ENCODE assay signal across 8 mouse cellular contexts in the genomic region with DNA sequence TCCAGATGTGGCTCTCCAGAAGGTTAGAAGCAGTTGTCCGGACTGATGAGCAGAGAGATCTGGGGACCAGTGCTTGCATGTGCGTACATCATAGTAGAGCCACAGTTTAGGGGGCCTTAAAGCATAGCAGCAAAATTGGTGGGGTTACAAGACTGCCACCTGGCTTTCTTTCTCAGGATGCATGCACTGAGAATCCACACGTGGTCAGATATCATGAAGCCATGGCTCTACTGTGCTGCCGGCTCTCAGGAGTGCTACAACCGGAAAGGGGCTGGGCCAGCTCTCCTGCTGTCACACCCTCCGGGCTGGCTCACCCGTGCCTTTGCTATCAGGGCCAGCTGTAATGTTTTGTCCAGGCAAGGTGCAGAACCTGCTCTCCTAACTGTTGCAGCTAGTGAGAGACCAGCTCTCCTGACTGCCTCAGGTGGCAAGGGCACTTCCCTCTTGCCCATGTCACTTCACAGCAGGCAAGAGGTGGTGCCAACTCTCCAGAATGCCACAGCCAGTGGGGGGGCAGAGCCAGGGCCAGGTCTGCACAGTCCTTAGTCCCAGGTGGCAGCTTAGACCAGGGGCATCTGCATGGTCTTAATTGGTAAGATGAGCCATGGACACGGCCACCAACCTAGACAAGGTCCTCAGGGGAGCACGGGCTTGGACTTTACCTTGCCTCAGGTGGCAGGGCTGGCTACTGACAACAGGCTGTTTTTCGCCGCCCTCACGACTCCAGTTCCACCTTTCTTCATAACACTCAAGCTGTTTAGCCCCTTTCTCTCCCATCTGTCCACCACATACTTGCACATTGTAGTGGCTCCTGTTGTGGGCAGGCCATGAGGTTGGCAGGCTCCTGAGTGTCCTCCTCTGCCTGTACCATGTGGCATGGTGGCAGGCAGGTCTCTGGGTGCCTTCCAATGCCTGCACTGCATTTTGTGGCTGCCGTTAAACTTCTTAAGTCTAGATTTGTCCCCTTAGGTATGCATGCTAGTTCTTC. TPM values are rescaled to one million over a fixed set of nuclear protein-coding genes. Genes with fewer than 3 reads are reported as not detected.
DNase-seq lines count a peak whose midpoint lies in the region; ATAC-seq and TF ChIP-seq lines count a peak whose summit lies in the region.

No protein-coding gene starts in this region.

- no peak overlapping the region for H3K27ac ChIP-seq in heart, embryonic 11.5 days (ENCODE audit: low read depth, low read length)
- H3K27ac ChIP-seq in embryonic facial prominence, embryonic 14.5 days (replicated peaks; ENCODE audit: low read depth, low read length), result no peak overlapping the region

- no peaks in the 10 kb centered on the region for H3K36me3 ChIP-seq in heart, embryonic 11.5 days (ENCODE audit: control insufficient read depth, insufficient read depth, low read length)
- H3K36me3 ChIP-seq in E14TG2a.4 (ENCODE audit: insufficient read depth, low read length), result no peaks in the 10 kb centered on the region
- H3K36me3 ChIP-seq in embryonic facial prominence, embryonic 14.5 days (ENCODE audit: control insufficient read depth, insufficient read depth, low read length), result no peaks in the 10 kb centered on the region

- H3K4me1 ChIP-seq in heart, embryonic 11.5 days (ENCODE audit: control insufficient read depth, insufficient read depth, low read length), result no peaks in the 10 kb centered on the region
- peaks cover 37% of the 10 kb centered on the region for H3K4me1 ChIP-seq in E14TG2a.4 (replicated peaks; ENCODE audit: low read depth, low read length)
- no peaks in the 10 kb centered on the region for H3K4me1 ChIP-seq in embryonic facial prominence, embryonic 14.5 days (ENCODE audit: control insufficient read depth, insufficient read depth, low read length)

- H3K27me3 ChIP-seq in heart, embryonic 11.5 days (ENCODE audit: control insufficient read depth, insufficient read depth, low read length), result no peaks in the 10 kb centered on the region
- peaks cover 10% of the 10 kb centered on the region for H3K27me3 ChIP-seq in E14TG2a.4 (ENCODE audit: insufficient read depth, low read length)
- no peaks in the 10 kb centered on the region for H3K27me3 ChIP-seq in embryonic facial prominence, embryonic 14.5 days (replicated peaks; ENCODE audit: control insufficient read depth, insufficient read depth, low read length)

- H3K9me3 ChIP-seq in heart, embryonic 11.5 days (replicated peaks; ENCODE audit: control insufficient read depth, low read length), result 0 out of 2 replicates have a peak, but pooled peaks cover 5% of the 10 kb centered on the region
- H3K9me3 ChIP-seq in E14TG2a.4 (ENCODE audit: low read length), result peaks cover 10% of the 10 kb centered on the region
- 0 out of 2 replicates have a peak, but pooled peaks cover 8% of the 10 kb centered on the region for H3K9me3 ChIP-seq in embryonic facial prominence, embryonic 14.5 days (ENCODE audit: control insufficient read depth, low read length)

- H3K4me3 ChIP-seq in heart, embryonic 11.5 days (ENCODE audit: low read depth, low read length), result no peak overlapping the region
- H3K4me3 ChIP-seq in E14TG2a.4 (replicated peaks; ENCODE audit: low read length), result peak overlapping the region; percentile 32
- H3K4me3 ChIP-seq in embryonic facial prominence, embryonic 14.5 days (ENCODE audit: low read depth, low read length), result no peak overlapping the region

- no peak for DNase-seq in heart, postnatal 36 days
- DNase-seq in embryonic facial prominence, embryonic 14.5 days (ENCODE audit: low spot score), result peak; percentile 46
- peak; percentile 21 to 44 for DNase-seq in kidney, postnatal 4 days
- DNase-seq in right cerebral cortex, adult 2 months (ENCODE audit: low spot score in 2 of 2), result no peak
- DNase-seq in right cerebral cortex, adult 18-20 months, result no peak

- no peak overlapping the region for H3K9ac ChIP-seq in heart, embryonic 11.5 days (ENCODE audit: low read depth, low read length)
- no peak overlapping the region for H3K9ac ChIP-seq in embryonic facial prominence, embryonic 14.5 days (ENCODE audit: low read depth, low read length)

- ATAC-seq in heart, embryonic 11.5 days (replicated peaks; ENCODE audit: insufficient number of reproducible peaks, low FRiP score, low TSS enrichment), result peak; percentile 66; the same call in 1 of the 2 replicates
- peak; percentile 71 for ATAC-seq in embryonic facial prominence, embryonic 14.5 days (ENCODE audit: low read depth)
- 0 out of 2 replicates have a peak, but pooled peaks have one; percentile 28 for ATAC-seq in monocyte, adult 5-6 weeks (replicated peaks; ENCODE audit: insufficient number of reproducible peaks, low FRiP score, low TSS enrichment, poor library complexity, severe bottlenecking)

- TF ChIP-seq CTCF in E14TG2a.4 (conservative IDR thresholded peaks at IDR 0.05; ENCODE audit: low read length), result no peak

- WGBS in heart, embryonic 11.5 days (ENCODE audit: insufficient replicate concordance), result 58% methylated on average over 13 of the region's 13 CpGs
- WGBS in embryonic facial prominence, embryonic 14.5 days, result 35% methylated on average over 12 of the region's 13 CpGs

- no peak overlapping the region for H3K4me2 ChIP-seq in heart, embryonic 11.5 days
- no peak overlapping the region for H3K4me2 ChIP-seq in embryonic facial prominence, embryonic 14.5 days (ENCODE audit: low read depth, low read length)

- intact Hi-C loops in heart, postnatal 36 days (cut with DNase I), result no loop called here

RNA-seq across cellular contexts. Expression of a gene that starts 13.6 kb away (rescaled TPM):
- 15.2 and 16.6 TPM in 2 replicates for polyA plus RNA-seq in heart, embryonic 11.5 days (2014; fragmentation: Nextera tagmentation; extraction: Ambion mirVana)
- total RNA-seq in heart, postnatal 36 days (2021), result 100 to 1,000 TPM; 131 to 192 TPM
- polyA plus RNA-seq in embryonic facial prominence, embryonic 14.5 days (2014; fragmentation: Nextera tagmentation; extraction: Ambion mirVana), result 19.9 and 20.3 TPM in 2 replicates
- 38.5 to 76.5 TPM (median 57.3 TPM) in 3 replicates for total RNA-seq in monocyte, adult 5-6 weeks (2017)

RNA-seq across cellular contexts. Expression of a gene that starts 29.0 kb away (rescaled TPM):
- 103 and 113 TPM in 2 replicates for polyA plus RNA-seq in heart, embryonic 11.5 days (2014; fragmentation: Nextera tagmentation; extraction: Ambion mirVana)
- 10 to 100 TPM; 28.4 to 32.0 TPM for total RNA-seq in heart, postnatal 36 days (2021)
- polyA plus RNA-seq in embryonic facial prominence, embryonic 14.5 days (2014; fragmentation: Nextera tagmentation; extraction: Ambion mirVana), result 193 and 203 TPM in 2 replicates
- total RNA-seq in monocyte, adult 5-6 weeks (2017), result 11.0 to 16.6 TPM (median 12.2 TPM) in 3 replicates

RNA-seq across cellular contexts. Expression of a gene that starts 59.2 kb away (rescaled TPM):
- polyA plus RNA-seq in heart, embryonic 11.5 days (2014; fragmentation: Nextera tagmentation; extraction: Ambion mirVana), result 12.5 and 14.4 TPM in 2 replicates
- 10 to 100 TPM; 13.1 to 13.9 TPM for total RNA-seq in heart, postnatal 36 days (2021)
- 10.9 and 15.7 TPM in 2 replicates for polyA plus RNA-seq in embryonic facial prominence, embryonic 14.5 days (2014; fragmentation: Nextera tagmentation; extraction: Ambion mirVana)
- total RNA-seq in monocyte, adult 5-6 weeks (2017), result 19.0 to 55.1 TPM (median 25.8 TPM) in 3 replicates

Comparison
In these comparisons a context has a peak if more than half of its experiments do, and no peak if none do; other contexts are left out.
1. DNase-seq: peak in embryonic facial prominence, embryonic 14.5 days (single experiment) and kidney, postnatal 4 days (2 of 2); none in heart, postnatal 36 days (0 of 2), right cerebral cortex, adult 2 months (0 of 2) and right cerebral cortex, adult 18-20 months (single experiment).
2. Peak in every context shown above with its lines, with median percentiles within 50 percentile points of each other: ATAC-seq.